Mouse (Mus musculus): ENCODE data around the gene Map3k13. TPM values are rescaled to one million over a fixed set of nuclear protein-coding genes. Genes with fewer than 3 reads are reported as not detected.

The Map3k13 gene
- polyA plus RNA-seq, 1 experiment from 2014 or later: 2.2 TPM

DNA sequence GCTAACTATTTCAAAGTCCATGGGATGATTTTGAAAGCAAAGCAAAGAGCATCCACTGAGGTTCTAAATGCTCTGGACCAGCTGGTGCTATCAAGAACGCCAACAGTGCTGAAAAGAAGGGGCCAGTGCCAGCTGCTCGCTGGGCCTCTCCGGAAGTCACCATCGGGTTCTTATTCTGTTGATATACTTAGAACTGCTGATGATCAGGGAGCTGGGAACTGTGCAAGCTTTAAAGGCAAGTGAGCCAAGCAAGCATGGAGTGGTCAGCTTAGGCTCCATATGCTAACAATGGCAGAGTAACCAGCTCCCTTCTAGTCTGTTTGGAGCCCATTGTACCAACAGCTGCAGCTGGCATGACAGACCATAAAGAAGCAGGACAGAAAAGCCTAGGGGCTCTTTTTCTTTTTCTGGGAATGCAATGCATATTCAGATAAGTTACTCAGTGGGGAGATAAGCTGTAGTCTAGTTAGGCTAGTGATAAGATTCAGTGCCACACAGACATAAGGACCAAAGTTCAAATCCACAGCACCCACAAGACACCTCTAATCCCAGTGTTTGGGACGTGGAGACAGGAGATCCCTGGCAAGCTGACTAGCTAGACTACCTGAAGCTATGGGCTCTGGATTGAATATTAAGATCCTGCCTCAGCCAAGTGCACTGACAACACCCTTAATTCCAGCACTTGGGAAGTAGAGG lies 60.6 kb downstream of the Map3k13 start:
- Histone ChIP-seq H3K27me3 (replicated peaks; ENCODE audit: control insufficient read depth, insufficient read depth, low read length) (no peaks in the 10 kb centered on the region), H3K9ac (ENCODE audit: low read depth, low read length) (0 out of 2 replicates have a peak overlapping the region, but pooled peaks have one; percentile 42), H3K4me1 (ENCODE audit: control insufficient read depth, insufficient read depth, low read length) (peaks cover 13% of the 10 kb centered on the region), H3K27ac (ENCODE audit: low read length) (peak overlapping the region; percentile 60), H3K4me2 (ENCODE audit: low read depth, low read length) (0 out of 2 replicates have a peak overlapping the region, but pooled peaks have one; percentile 32), H3K4me3 (ENCODE audit: low read length) (peak overlapping the region; percentile 28), H3K9me3 (ENCODE audit: control insufficient read depth, low read length) (no peaks in the 10 kb centered on the region), H3K36me3 (ENCODE audit: control insufficient read depth, insufficient read depth, low read length) (no peaks in the 10 kb centered on the region)
- ATAC-seq: peak; percentile 61
- WGBS: 77% methylated on average over 5 of the region's 5 CpGs

- WGBS: 81% methylated on average over 5 of the region's 5 CpGs
- no peak for ATAC-seq
- H3K9me3 ChIP-seq (ENCODE audit: control insufficient read depth, low read length): no peaks in the 10 kb centered on the region
- 0 out of 2 replicates have a peak overlapping the region, but pooled peaks have one; percentile 25 for H3K27ac ChIP-seq (ENCODE audit: low read length)
- 0 out of 2 replicates have a peak overlapping the region, but pooled peaks have one; percentile 7 for H3K4me3 ChIP-seq (ENCODE audit: low read length)
- peaks cover 13% of the 10 kb centered on the region for H3K4me1 ChIP-seq (ENCODE audit: control insufficient read depth, insufficient read depth, low read length)
- H3K27me3 ChIP-seq (replicated peaks; ENCODE audit: control insufficient read depth, insufficient read depth, low read length): no peaks in the 10 kb centered on the region
- 0 out of 2 replicates have a peak overlapping the region, but pooled peaks have one; percentile 26 for H3K9ac ChIP-seq (ENCODE audit: low read depth, low read length)
- H3K4me2 ChIP-seq (ENCODE audit: low read depth, low read length): no peak overlapping the region
- H3K36me3 ChIP-seq (ENCODE audit: control insufficient read depth, insufficient read depth, low read length): no peaks in the 10 kb centered on the region
These were observed 62.0 kb downstream of the Map3k13 start for GRCm38 (mm10) chr16:21856134-21856533.

DNA sequence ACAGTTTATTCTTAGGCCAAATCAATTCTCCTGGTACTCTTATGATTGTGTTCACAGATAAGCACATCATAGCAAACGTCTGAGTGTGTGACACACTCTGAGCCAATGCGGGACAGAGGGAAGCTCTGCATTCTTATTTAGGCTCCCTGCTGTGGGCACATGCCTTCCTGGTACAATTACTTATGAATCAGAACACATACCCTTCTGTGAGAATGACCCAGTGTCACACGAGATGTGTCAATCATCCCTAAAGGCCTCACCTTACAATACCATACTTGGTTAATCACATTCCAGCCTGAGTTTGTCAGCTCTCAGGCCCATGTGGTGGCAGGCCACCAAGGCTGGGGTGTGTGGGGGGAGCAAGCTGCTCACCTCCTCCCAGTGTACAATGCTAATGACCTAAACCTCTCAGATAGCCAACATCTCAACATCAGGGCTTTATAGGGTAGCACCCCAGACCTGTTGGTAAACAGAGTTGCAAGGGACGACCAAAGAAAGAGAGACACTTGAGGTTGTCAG lies 63.0 kb downstream of the Map3k13 start:
- no peak overlapping the region for H3K4me3 ChIP-seq (ENCODE audit: low read length)

DNA sequence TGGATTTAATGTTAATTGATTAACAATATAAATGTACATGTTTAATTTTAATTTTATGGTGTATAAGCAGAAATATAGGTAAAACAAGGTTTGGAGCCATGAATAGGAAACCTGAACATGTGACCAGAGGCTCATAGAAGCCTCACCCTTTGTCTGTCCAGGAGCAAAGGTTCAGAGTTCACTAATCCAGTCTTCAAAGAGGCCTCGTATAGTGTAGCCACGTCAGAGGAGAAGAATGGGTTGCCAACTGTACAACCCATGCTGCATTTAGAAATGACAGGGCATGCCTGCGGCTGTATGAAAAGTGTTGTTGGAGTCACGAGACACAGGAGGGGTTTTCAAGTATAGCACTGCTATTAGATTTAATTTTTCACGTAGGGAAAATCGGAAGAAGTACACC lies 64.0 kb downstream of the Map3k13 start:
- H3K27ac ChIP-seq (ENCODE audit: low read length): peak overlapping the region; percentile 61; the same call in 1 of the 2 replicates
- 57% methylated on average over 6 of the region's 6 CpGs for WGBS
- no peaks in the 10 kb centered on the region for H3K36me3 ChIP-seq (ENCODE audit: control insufficient read depth, insufficient read depth, low read length)
- H3K4me3 ChIP-seq (ENCODE audit: low read length): no peak overlapping the region
- peaks cover 13% of the 10 kb centered on the region for H3K4me1 ChIP-seq (ENCODE audit: control insufficient read depth, insufficient read depth, low read length)
- H3K4me2 ChIP-seq (ENCODE audit: low read depth, low read length): no peak overlapping the region
- H3K27me3 ChIP-seq (replicated peaks; ENCODE audit: control insufficient read depth, insufficient read depth, low read length): no peaks in the 10 kb centered on the region
- ATAC-seq: peak; percentile 87
- H3K9me3 ChIP-seq (ENCODE audit: control insufficient read depth, low read length): no peaks in the 10 kb centered on the region
- no peak overlapping the region for H3K9ac ChIP-seq (ENCODE audit: low read depth, low read length)

More for the DNA sequence above, 63.0 kb downstream of the Map3k13 start:
- no peaks in the 10 kb centered on the region for H3K27me3 ChIP-seq (replicated peaks; ENCODE audit: control insufficient read depth, insufficient read depth, low read length)
- peaks cover 13% of the 10 kb centered on the region for H3K4me1 ChIP-seq (ENCODE audit: control insufficient read depth, insufficient read depth, low read length)
- H3K9me3 ChIP-seq (ENCODE audit: control insufficient read depth, low read length): no peaks in the 10 kb centered on the region
- H3K27ac ChIP-seq (ENCODE audit: low read length): peak overlapping the region; percentile 55
- H3K36me3 ChIP-seq (ENCODE audit: control insufficient read depth, insufficient read depth, low read length): no peaks in the 10 kb centered on the region
- H3K9ac ChIP-seq (ENCODE audit: low read depth, low read length): no peak overlapping the region
- H3K4me2 ChIP-seq (ENCODE audit: low read depth, low read length): no peak overlapping the region
- ATAC-seq: no peak
- WGBS: 43% methylated on average over 4 of the region's 4 CpGs

DNA sequence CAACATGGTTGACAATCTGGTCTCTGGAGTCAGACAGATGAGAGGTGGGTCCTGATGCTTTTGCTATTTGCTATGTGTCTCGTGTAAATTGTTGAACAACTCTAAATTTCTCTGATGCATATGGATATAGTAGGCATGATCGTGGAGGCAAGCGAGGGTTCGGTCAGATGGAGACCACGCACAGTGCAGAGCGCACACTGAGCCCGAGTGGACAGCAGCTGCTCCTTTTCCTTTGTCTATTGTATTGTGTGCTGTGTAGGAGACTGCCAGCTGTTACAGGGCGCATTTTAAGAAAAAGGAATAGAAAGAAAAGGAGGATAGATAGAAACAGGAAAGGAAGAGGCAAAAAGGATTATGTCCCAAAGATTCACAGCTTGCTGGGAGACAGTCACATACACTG lies 64.7 kb downstream of the Map3k13 start:
- WGBS: 84% methylated on average over 8 of the region's 8 CpGs
- peak overlapping the region; percentile 61 for H3K27ac ChIP-seq (ENCODE audit: low read length)

DNA sequence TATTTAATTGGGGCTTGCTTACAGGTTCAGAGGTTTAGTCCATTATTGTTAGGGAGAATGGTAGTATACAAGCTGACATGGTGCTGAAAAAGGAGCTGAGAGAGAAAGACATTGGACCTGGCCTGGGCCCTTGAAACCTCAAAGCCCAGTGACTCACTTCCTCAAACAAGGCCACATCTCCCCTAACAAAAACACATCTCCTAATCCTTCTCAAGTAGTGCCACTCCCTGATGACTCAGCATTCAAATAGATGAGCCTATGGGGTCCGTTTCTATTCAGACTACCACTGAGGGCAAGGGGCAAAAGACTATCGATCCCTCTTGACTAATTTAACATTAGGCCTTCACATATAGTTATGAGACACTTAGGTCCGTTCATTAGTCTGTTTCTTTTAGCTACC lies 68.3 kb downstream of the Map3k13 start:
- ATAC-seq: no peak
- no peak overlapping the region for H3K4me2 ChIP-seq (ENCODE audit: low read depth, low read length)
- no peaks in the 10 kb centered on the region for H3K36me3 ChIP-seq (ENCODE audit: control insufficient read depth, insufficient read depth, low read length)
- WGBS: 85% methylated on average over 3 of the region's 3 CpGs
- no peaks in the 10 kb centered on the region for H3K27me3 ChIP-seq (replicated peaks; ENCODE audit: control insufficient read depth, insufficient read depth, low read length)
- H3K27ac ChIP-seq (ENCODE audit: low read length): no peak overlapping the region
- H3K4me3 ChIP-seq (ENCODE audit: low read length): no peak overlapping the region
- H3K9ac ChIP-seq (ENCODE audit: low read depth, low read length): no peak overlapping the region
- peaks cover 9% of the 10 kb centered on the region for H3K4me1 ChIP-seq (ENCODE audit: control insufficient read depth, insufficient read depth, low read length)
- no peaks in the 10 kb centered on the region for H3K9me3 ChIP-seq (ENCODE audit: control insufficient read depth, low read length)

More for the DNA sequence above, 64.7 kb downstream of the Map3k13 start:
- H3K4me1 ChIP-seq (ENCODE audit: control insufficient read depth, insufficient read depth, low read length): peaks cover 7% of the 10 kb centered on the region
- H3K9ac ChIP-seq (ENCODE audit: low read depth, low read length): no peak overlapping the region
- no peaks in the 10 kb centered on the region for H3K27me3 ChIP-seq (replicated peaks; ENCODE audit: control insufficient read depth, insufficient read depth, low read length)
- H3K9me3 ChIP-seq (ENCODE audit: control insufficient read depth, low read length): no peaks in the 10 kb centered on the region
- H3K4me2 ChIP-seq (ENCODE audit: low read depth, low read length): peak overlapping the region; percentile 2; the same call in 1 of the 2 replicates
- ATAC-seq: no peak
- no peaks in the 10 kb centered on the region for H3K36me3 ChIP-seq (ENCODE audit: control insufficient read depth, insufficient read depth, low read length)
- no peak overlapping the region for H3K4me3 ChIP-seq (ENCODE audit: low read length)

DNA sequence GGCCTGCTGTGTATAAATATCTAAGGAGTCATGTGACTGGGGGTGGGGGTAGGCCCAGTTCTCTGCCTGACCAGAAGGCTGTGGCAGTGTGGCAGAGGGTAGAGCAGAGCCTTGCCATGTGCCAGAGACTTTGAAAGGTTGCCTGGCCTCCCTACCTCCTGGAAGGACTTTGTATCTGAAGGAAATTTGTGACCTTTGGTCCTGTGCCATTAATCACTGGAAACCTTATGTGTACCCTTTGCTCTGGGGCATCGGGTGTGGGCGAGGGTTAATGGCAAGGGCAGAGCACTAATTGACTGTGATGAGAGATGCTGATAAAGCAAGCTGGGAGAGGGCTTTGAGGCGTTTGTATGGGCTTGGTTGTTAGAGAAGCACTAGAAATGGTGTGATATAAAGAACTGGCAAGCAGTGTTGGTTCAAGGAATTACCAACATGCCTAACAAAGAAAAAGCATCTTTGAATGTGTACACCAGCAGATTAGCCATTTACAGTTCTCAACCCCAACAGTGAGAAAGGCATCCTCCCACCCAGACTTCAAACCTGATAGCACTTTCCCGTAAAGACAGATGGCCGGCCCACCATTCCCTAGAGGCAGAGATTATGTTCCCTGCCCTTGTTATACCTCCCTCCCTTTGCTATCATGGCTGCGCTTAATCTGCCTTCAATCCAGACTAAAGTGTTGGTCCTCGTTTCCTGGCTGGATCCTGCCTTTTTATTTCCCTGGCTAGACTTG lies 71.3 kb downstream of the Map3k13 start:
- Histone ChIP-seq H3K9me3 (ENCODE audit: control insufficient read depth, low read length) (no peaks in the 10 kb centered on the region), H3K36me3 (ENCODE audit: control insufficient read depth, insufficient read depth, low read length) (no peaks in the 10 kb centered on the region), H3K4me2 (ENCODE audit: low read depth, low read length) (no peak overlapping the region), H3K9ac (ENCODE audit: low read depth, low read length) (no peak overlapping the region), H3K27ac (ENCODE audit: low read length) (peak overlapping the region; percentile 83), H3K4me1 (ENCODE audit: control insufficient read depth, insufficient read depth, low read length) (peaks cover 8% of the 10 kb centered on the region), H3K4me3 (ENCODE audit: low read length) (no peak overlapping the region), H3K27me3 (replicated peaks; ENCODE audit: control insufficient read depth, insufficient read depth, low read length) (no peaks in the 10 kb centered on the region)
- peak; percentile 90 for ATAC-seq
- WGBS: 31% methylated on average over 7 of the region's 7 CpGs

- H3K9me3 ChIP-seq (ENCODE audit: control insufficient read depth, low read length): no peaks in the 10 kb centered on the region
- no peaks in the 10 kb centered on the region for H3K36me3 ChIP-seq (ENCODE audit: control insufficient read depth, insufficient read depth, low read length)
- peaks cover 8% of the 10 kb centered on the region for H3K4me1 ChIP-seq (ENCODE audit: control insufficient read depth, insufficient read depth, low read length)
- no peak overlapping the region for H3K4me3 ChIP-seq (ENCODE audit: low read length)
- peak overlapping the region; percentile 66 for H3K27ac ChIP-seq (ENCODE audit: low read length)
- H3K9ac ChIP-seq (ENCODE audit: low read depth, low read length): no peak overlapping the region
- no peak overlapping the region for H3K4me2 ChIP-seq (ENCODE audit: low read depth, low read length)
- no peaks in the 10 kb centered on the region for H3K27me3 ChIP-seq (replicated peaks; ENCODE audit: control insufficient read depth, insufficient read depth, low read length)
- peak; percentile 26 for ATAC-seq
- 50% methylated on average over 11 of the region's 11 CpGs for WGBS
These were observed 71.9 kb downstream of the Map3k13 start for GRCm38 (mm10) chr16:21865983-21866575.

DNA sequence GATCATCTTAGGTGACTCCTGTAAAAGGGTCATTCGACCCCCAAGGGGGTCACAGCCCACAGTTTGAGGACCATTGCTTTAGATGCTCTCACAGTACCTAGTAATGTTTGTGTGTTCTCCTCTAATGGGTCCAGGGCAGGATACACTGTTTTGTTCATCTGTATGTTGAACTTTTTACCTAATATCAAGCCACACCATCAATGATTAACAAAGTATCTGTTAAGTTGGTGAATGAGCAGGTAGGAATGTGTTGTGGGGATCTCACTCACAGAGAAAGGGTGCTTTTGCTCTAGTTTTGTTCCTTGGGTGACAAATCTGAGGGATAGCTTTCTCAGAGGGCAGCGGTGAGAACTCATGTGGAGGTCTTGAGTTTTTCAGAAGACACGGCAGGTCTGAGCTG lies 73.6 kb downstream of the Map3k13 start:
- ATAC-seq: no peak
- no peak overlapping the region for H3K4me3 ChIP-seq (ENCODE audit: low read length)
- H3K27me3 ChIP-seq (replicated peaks; ENCODE audit: control insufficient read depth, insufficient read depth, low read length): no peaks in the 10 kb centered on the region
- peaks cover 8% of the 10 kb centered on the region for H3K4me1 ChIP-seq (ENCODE audit: control insufficient read depth, insufficient read depth, low read length)
- H3K27ac ChIP-seq (ENCODE audit: low read length): no peak overlapping the region
- no peak overlapping the region for H3K9ac ChIP-seq (ENCODE audit: low read depth, low read length)
- no peaks in the 10 kb centered on the region for H3K9me3 ChIP-seq (ENCODE audit: control insufficient read depth, low read length)
- H3K4me2 ChIP-seq (ENCODE audit: low read depth, low read length): no peak overlapping the region
- WGBS: 68% methylated on average over 3 of the region's 3 CpGs
- H3K36me3 ChIP-seq (ENCODE audit: control insufficient read depth, insufficient read depth, low read length): no peaks in the 10 kb centered on the region

Data from intestine, embryonic 16.5 days (tissue).